Mouse (Mus musculus): ENCODE measurements around the gene Myzap. TPM values are rescaled to one million over a fixed set of nuclear protein-coding genes. Genes with fewer than 3 reads are reported as not detected.
"Not testable (repeated sequence)": the region's sequence is repeated elsewhere in the genome, so short reads cannot be mapped to it uniquely, and the experiment has no call there.

Gene Myzap
- 1 to 10 TPM; 1.3 to 2.1 TPM for total RNA-seq (2021)
- long read RNA-seq, partial matches to known transcripts, result 1 of 3 reads
- long read RNA-seq, other reads (novel, unspliced or antisense), result 1 of 3 reads

- DNase-seq (ENCODE audit: low spot score in 2 of 2), result peak; percentile 71 to 75
Measured at GRCm38 (mm10) chr9:71591938-71592548, at the start of gene Myzap. TSS of gene Myzap (minus strand) at chr9:71592360.

DNA sequence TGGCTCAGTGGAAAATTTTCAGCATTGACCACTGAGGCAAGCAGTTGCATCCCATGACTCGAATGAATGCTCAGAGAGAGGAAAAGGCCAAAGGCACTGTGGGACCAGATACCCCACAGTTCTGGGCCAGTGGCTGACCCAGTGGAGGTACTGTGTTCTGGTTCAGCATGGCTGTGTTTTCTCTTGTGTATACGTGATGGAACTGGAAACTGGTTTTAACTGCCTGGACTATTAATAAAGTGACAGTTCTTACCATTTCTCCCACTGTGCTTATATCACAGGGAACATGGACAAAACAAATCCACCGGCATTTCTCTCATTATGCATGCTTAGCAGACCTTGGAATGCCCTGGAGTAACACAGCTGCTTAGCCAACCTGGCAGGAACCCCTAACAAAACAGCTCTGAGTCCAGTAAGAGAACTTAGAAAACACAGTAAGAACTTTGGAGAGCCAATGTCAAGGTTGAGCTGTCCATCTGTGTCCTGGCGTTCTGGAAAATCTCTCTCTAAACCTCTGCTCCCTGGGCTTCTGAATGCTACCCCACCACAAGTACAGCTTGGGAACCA lies 48.3 kb upstream of the Myzap start:
- DNase-seq (ENCODE audit: low spot score in 2 of 2), result no peak

DNA sequence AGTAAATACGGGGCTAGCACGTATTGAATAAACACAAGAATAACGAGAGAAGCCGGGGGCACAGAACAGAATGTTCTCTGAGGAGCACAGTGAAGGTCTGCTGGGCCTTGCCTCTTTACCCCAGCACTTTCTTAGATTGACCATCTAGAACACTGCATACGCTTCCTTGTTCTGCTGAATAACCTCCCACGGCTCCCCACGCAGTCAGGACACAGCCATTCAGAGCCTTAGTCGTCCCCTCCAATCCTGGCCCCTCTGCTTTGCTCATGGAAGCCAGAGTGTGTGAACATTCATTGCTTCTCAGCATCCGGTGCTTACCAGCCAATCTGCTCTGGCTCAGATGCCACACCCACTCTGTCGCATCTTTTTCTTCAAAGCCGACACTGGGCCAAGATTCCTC lies 46.0 kb upstream of the Myzap start:
- no peak for DNase-seq (ENCODE audit: low spot score in 2 of 2)

DNA sequence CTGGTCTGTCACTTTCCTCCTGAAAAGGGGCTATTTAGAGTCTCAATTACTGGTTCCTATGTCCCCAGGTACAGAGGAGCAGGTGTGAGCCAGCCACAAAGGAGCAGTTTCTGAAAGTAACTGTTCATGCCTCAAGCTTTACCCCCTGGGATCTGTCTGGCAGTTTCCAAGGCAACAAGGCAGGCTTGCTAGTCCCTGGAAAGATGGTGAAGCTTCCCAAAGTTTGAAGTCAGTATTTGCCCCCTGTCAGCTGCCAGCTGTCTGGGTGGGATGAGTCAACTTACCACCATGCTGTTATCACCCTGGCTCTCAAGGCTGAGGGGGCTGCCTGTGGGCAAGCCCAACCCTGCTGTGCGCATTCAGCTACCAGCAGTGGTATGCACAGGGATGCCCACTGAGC lies 44.7 kb upstream of the Myzap start:
- no peak for DNase-seq (ENCODE audit: low spot score in 2 of 2)

- no peak for DNase-seq (ENCODE audit: low spot score in 2 of 2)
Measured at GRCm38 (mm10) chr9:71635627-71636026, 43.5 kb upstream of the Myzap start.

- DNase-seq (ENCODE audit: low spot score in 2 of 2), result no peak
Measured at GRCm38 (mm10) chr9:71634916-71635315, 42.8 kb upstream of the Myzap start.

DNA sequence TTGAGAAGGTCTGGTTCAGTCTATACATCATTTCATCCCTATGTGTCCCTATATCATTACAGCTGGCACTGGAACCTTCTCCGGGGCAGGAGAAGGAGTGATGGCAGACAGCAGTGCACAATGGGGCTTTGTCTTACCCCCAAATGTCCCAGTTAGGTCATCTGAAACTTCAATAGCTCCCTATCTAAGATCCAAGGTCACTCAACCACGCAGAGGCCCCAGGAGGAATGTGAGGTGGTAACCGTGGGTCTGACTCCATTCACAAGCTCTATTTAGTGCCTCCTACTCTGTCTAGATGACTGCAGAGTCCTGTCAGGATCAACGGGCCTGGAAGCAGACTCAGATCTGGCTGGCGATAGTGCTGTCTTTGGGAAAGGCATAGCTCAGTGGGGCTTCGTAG lies 36.8 kb upstream of the Myzap start:
- DNase-seq (ENCODE audit: low spot score in 2 of 2), result no peak

GRCm38 (mm10) chr9:71628286-71628685 lies 36.1 kb upstream of the Myzap start:
- peak; percentile 54 to 59 for DNase-seq (ENCODE audit: low spot score in 2 of 2)

GRCm38 (mm10) chr9:71625961-71626360 lies 33.8 kb upstream of the Myzap start:
- no peak for DNase-seq (ENCODE audit: low spot score in 2 of 2)

DNA sequence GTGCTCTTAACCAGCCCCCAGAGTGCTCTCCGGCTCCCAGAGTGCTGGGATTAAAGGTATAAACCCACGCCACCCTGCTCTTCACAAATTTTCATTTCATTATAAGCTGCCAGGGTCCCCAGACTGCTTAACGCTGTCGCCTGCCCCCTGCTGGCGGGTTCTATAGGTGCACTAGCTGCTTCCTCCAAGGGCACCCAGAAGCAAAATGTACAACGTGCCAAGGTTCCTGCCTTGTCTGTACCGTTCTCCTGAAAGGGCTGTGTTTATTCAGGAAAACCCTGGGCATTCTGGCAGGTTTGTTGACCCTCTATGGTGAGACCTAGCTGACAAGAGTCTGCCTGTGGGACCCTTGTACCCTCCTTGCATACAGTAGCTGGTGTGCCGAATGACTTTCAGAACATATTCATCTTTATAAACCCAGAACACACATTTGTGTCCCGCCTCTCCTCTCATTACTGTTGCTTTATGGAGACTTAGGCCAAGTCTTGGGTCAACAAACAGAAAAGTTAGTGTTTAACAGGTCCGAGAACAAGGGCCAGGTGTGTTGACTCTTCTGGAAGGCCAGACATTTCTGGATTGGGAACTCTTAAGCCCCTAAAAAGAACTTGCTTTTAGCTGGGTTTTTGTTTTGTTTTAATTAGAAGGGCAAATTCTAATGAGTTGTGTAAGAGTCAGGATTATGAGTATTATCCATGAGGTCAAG lies 32.8 kb upstream of the Myzap start:
- peak; percentile 66 to 72 for DNase-seq (ENCODE audit: low spot score in 2 of 2)

DNA sequence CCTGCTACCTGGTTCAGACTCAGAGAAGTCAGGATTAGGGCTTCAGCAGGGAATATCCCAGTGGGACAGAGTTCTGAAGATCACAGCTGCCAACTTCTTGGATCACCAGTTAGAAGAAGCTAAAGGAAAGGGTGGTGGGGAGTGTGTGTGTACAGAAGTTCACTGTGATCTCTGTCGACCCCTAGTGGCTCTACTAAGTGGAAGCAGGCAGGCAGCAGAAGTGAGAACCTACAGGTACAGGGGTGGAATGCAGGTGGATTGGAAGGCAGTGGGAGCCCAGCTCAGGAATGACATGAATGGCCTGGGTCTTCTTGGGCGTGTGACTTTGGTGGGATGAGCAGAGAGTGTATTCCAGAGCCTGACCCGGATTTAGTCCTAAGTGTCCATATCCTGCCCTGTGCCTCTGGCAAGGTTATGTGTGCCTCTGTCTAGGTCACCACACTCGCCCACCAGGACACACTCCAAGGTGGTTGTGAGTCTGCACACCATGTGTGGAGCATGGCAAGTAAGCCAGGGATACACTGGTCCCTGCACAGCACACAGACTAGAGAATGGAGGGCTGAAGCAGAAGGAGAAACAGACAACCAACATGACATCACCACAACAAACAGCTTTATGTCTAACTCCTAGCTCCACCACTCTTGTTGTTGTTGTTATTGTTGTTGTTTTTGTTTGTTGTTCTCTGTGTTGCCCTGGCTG lies 31.9 kb upstream of the Myzap start:
- no peak for DNase-seq (ENCODE audit: low spot score in 2 of 2)

- DNase-seq (ENCODE audit: low spot score in 2 of 2), result no peak
Measured at GRCm38 (mm10) chr9:71622593-71622992, 30.4 kb upstream of the Myzap start.

- DNase-seq (ENCODE audit: low spot score in 2 of 2), result no peak
Measured at GRCm38 (mm10) chr9:71621968-71622367, 29.8 kb upstream of the Myzap start.

GRCm38 (mm10) chr9:71620116-71620515 lies 28.0 kb upstream of the Myzap start:
- not testable (repeated sequence) for DNase-seq (ENCODE audit: low spot score in 2 of 2)

- DNase-seq (ENCODE audit: low spot score in 2 of 2), result peak in 1 of 2 experiments; percentile 30
Measured at GRCm38 (mm10) chr9:71617363-71617762, 25.2 kb upstream of the Myzap start.

- peak; percentile 81 to 88 for DNase-seq (ENCODE audit: low spot score in 2 of 2)
Measured at GRCm38 (mm10) chr9:71616185-71616584, 24.0 kb upstream of the Myzap start.

DNA sequence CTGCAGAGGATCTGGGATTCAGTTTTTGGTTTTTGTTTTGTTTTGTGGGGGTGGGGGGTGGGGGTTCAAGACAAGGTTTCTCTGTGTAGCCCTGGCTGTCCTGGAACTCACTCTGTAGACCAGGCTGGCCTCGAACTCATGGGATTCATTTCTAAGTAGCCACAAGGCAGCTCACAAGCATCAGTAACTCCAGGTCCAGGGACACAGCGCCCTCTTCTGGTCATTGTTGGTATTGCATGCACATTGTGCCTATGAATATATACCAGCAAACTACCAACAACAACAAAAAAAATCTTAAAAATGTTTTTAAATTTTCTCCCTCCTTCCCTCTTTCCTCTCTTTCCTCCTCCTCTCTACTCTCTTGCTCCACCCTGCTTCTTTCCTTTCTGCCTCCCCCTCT lies 22.5 kb upstream of the Myzap start:
- DNase-seq (ENCODE audit: low spot score in 2 of 2), result peak; percentile 58 to 69

GRCm38 (mm10) chr9:71612981-71613380 lies 20.8 kb upstream of the Myzap start:
- DNase-seq (ENCODE audit: low spot score in 2 of 2), result no peak

GRCm38 (mm10) chr9:71611876-71612275 lies 19.7 kb upstream of the Myzap start:
- no peak for DNase-seq (ENCODE audit: low spot score in 2 of 2)

DNA sequence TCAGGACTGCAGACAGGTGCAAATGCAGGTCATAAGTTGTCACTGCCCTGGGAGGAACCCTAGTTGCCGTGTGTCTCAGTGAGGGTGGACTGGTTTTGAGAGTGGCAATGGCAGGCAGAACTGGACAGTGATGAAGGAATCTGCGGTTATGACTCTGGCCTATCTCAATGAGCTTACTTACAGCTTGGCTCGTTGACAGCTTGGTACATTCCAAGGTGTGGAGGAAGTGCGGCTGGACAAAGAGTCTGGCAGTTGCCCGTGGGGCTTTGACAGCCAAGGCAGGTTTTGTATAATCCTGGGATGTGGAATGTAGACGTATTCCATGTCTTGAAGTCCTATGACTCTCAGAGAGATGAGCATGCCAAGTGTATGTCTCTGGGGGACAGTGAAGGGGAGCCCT lies 16.9 kb upstream of the Myzap start:
- no peak for DNase-seq (ENCODE audit: low spot score in 2 of 2)

DNA sequence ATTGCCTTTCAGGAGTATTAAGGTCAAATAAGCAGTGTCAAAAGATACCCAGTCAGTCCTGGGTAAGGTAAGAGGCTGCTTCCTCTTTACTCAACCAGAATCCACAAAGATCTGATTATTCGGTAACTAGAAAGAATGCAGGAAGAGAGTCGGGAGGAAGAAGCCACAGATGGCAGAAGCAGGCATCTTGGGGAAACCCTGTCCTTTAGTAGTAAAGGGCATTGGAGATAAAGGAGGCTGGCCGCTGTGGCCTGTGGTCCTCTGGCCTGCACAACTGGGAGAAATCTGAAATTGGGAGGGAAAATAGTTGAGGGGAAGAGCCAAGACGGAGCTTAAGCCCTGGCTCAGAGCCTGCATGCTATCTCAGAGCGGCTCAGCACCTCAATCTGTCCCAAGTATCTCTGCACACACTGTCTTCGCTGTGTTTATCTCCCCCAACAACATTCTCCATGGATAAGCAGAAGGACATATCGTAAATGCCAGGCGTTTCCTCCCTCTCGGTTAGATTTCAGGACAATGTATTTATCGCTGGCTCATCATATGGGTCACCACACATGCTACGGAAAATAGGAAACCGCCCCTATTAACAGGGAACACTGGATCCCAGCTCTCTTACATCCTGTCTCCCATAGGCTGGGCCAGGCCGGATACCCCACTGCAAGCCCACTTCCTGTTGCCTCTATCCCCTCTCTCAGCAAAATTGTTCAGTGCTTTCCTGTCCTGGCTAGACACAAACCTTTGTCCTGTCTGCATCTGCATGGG lies 14.3 kb upstream of the Myzap start:
- no peak for DNase-seq (ENCODE audit: low spot score in 2 of 2)

All from layer of hippocampus, postnatal 10 days (tissue).